Mouse (Mus musculus) hindbrain, embryonic 13.5 days (tissue): ENCODE results near the gene Gm7138. TPM values are rescaled to one million over a fixed set of nuclear protein-coding genes. Genes with fewer than 3 reads are reported as not detected.

Experiments used
- ATAC-seq: fragments of 200-750 bp; cut with Nextera tagmentation; 2 replicates; pipeline ENCODE4 v1.8.0; 2017; ENCODE audit warnings: moderate TSS enrichment; ENCODE audit not compliant: low FRiP score
- H3K27ac ChIP-seq: fragments of 300-500 bp; sonication (generic); 2 replicates; pipeline ENCODE4 v1.5.1; 2015; ENCODE audit warnings: inconsistent platforms, mild to moderate bottlenecking, moderate library complexity
- H3K27me3 ChIP-seq: fragments of 300-500 bp; sonication (generic); 2 replicates; pipeline ENCODE4 v1.6.1; 2015; ENCODE audit warnings: mild to moderate bottlenecking, inconsistent platforms
- H3K36me3 ChIP-seq: fragments of 300-500 bp; sonication (generic); 2 replicates; pipeline ENCODE4 v1.6.1; 2015; ENCODE audit warnings: mild to moderate bottlenecking, inconsistent platforms
- H3K4me1 ChIP-seq: fragments of 300-500 bp; sonication (generic); replicated peaks from 2 replicates; pipeline ENCODE4 v1.6.1; 2015; ENCODE audit warnings: inconsistent platforms
- H3K4me2 ChIP-seq: fragments of 300-500 bp; sonication (generic); 2 replicates; pipeline ENCODE4 v1.6.1; 2015; ENCODE audit warnings: inconsistent platforms, mild to moderate bottlenecking, moderate library complexity
- H3K4me3 ChIP-seq: fragments of 300-500 bp; sonication (generic); 2 replicates; pipeline ENCODE4 v1.5.1; 2015; ENCODE audit warnings: mild to moderate bottlenecking, inconsistent platforms
- H3K9ac ChIP-seq: fragments of 300-500 bp; sonication (generic); 2 replicates; pipeline ENCODE4 v1.6.1; 2015; ENCODE audit warnings: mild to moderate bottlenecking, inconsistent platforms
- H3K9me3 ChIP-seq: fragments of 300-500 bp; sonication (generic); 2 replicates; pipeline ENCODE4 v1.6.1; 2016; ENCODE audit warnings: inconsistent platforms
- WGBS: fragments of 180-500 bp; shearing (Covaris S2); methylation state at CpG from one replicate; pipeline ENCODE4 v1.1.7; 2015; 5-methylcytosine and 5-hydroxymethylcytosine counted together
- polyA plus RNA-seq: library from polyadenylated mRNA; unstranded; fragments of >200 nt; fragmentation: Nextera tagmentation; extraction: Ambion mirVana; gene quantifications from 2 replicates; pipeline ENCODE4 v1.2.1, GENCODE M21; 2015

The Gm7138 gene
- polyA plus RNA-seq, 1 experiment from 2014 or later: not detected

- H3K4me1 ChIP-seq: 0 out of 2 replicates have a peak, but pooled peaks cover 6% of the 10 kb centered on the region
- H3K27ac ChIP-seq: no peak overlapping the region
- 0 out of 2 replicates have a peak, but pooled peaks cover 6% of the 10 kb centered on the region for H3K9me3 ChIP-seq
- no peaks in the 10 kb centered on the region for H3K27me3 ChIP-seq
- ATAC-seq: no peak
- WGBS: 85% methylated on average over 1 of the region's 1 CpGs
- H3K4me3 ChIP-seq: no peak overlapping the region
- H3K9ac ChIP-seq: no peak overlapping the region
- H3K36me3 ChIP-seq: no peaks in the 10 kb centered on the region
- no peak overlapping the region for H3K4me2 ChIP-seq
Measured at GRCm38 (mm10) chr10:77735928-77736327, 40.8 kb downstream of the Gm7138 start.

DNA sequence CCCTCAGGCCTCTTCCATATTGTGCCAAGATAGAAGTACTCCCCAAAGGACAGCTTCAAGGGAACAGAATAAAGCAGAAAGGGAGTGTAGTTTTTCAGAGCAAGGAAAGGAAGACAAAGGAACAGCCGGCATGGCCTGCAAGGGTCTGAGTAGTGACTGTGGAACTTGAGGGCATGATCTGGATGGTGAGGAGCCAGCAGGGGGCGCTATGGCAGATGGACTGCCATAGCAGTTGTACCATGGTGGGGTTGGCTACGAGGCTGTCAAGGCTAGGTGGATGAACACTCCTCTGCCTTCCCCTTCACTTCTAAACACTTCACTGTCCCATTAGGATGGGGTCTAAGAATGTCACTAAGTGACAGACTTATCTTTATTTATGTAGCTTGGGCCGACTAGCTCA lies 47.5 kb downstream of the Gm7138 start:
- Histone ChIP-seq H3K4me1 (no peaks in the 10 kb centered on the region), H3K27ac (no peak overlapping the region), H3K9me3 (no peaks in the 10 kb centered on the region), H3K36me3 (no peaks in the 10 kb centered on the region), H3K4me2 (no peak overlapping the region), H3K27me3 (no peaks in the 10 kb centered on the region), H3K9ac (no peak overlapping the region), H3K4me3 (no peak overlapping the region)
- 63% methylated on average over 4 of the region's 4 CpGs for WGBS
- no peak for ATAC-seq

- Histone ChIP-seq H3K9ac (no peak overlapping the region), H3K36me3 (no peaks in the 10 kb centered on the region), H3K9me3 (no peaks in the 10 kb centered on the region), H3K27ac (no peak overlapping the region), H3K4me3 (no peak overlapping the region), H3K27me3 (no peaks in the 10 kb centered on the region), H3K4me2 (no peak overlapping the region), H3K4me1 (no peaks in the 10 kb centered on the region)
- no peak for ATAC-seq
- WGBS: 69% methylated on average over 4 of the region's 4 CpGs
Measured at GRCm38 (mm10) chr10:77728280-77728679, 48.5 kb downstream of the Gm7138 start.

Other genes starting within 250 kb of the Gm7138 start
- gene Itgb2, start 246.7 kb downstream of the Gm7138 start, polyA plus RNA-seq: 0.67 and 0.90 TPM in 2 replicates
- gene Pttg1ip, start 195.2 kb downstream of the Gm7138 start, polyA plus RNA-seq: 69.0 and 71.9 TPM in 2 replicates
- 271 and 274 TPM in 2 replicates for gene Sumo3, start 170.8 kb downstream of the Gm7138 start, polyA plus RNA-seq
- gene Gm49325, start 170.7 kb downstream of the Gm7138 start, polyA plus RNA-seq: 2.1 and 3.4 TPM in 2 replicates
- gene Ube2g2, start 154.7 kb downstream of the Gm7138 start, polyA plus RNA-seq: 94.5 and 95.0 TPM in 2 replicates
- 0.74 and 0.82 TPM in 2 replicates for gene Tspear, start 90.4 kb downstream of the Gm7138 start, polyA plus RNA-seq
- gene Gm19402, start 86.2 kb downstream of the Gm7138 start, polyA plus RNA-seq: not detected in 2 replicates
- gene Gm9508, start 79.7 kb downstream of the Gm7138 start, polyA plus RNA-seq: not detected in 2 replicates
- gene Gm10272, start 70.3 kb downstream of the Gm7138 start, polyA plus RNA-seq: not detected in 2 replicates
- not detected in 2 replicates for gene Gm10024, start 65.5 kb downstream of the Gm7138 start, polyA plus RNA-seq
- gene Gm10142, start 61.1 kb downstream of the Gm7138 start, polyA plus RNA-seq: not detected in 2 replicates
- not detected in 2 replicates for gene Krtap12-1, start 56.3 kb downstream of the Gm7138 start, polyA plus RNA-seq
- gene Gm10100, start 50.5 kb downstream of the Gm7138 start, polyA plus RNA-seq: not detected in 2 replicates
- not detected in 2 replicates for gene Gm18596, start 34.3 kb downstream of the Gm7138 start, polyA plus RNA-seq
- gene Gm9736, start 25.6 kb downstream of the Gm7138 start, polyA plus RNA-seq: not detected in 2 replicates
- not detected in 2 replicates for gene Gm3233, start 17.3 kb downstream of the Gm7138 start, polyA plus RNA-seq
- gene Gm3238, start 5.6 kb downstream of the Gm7138 start, polyA plus RNA-seq: not detected in 2 replicates
- not detected in 2 replicates for gene Gm3250, start 5.6 kb upstream of the Gm7138 start, polyA plus RNA-seq
- not detected in 2 replicates for gene Gm7137, start 11.3 kb upstream of the Gm7138 start, polyA plus RNA-seq
- not detected in 2 replicates for gene Gm9639, start 18.1 kb upstream of the Gm7138 start, polyA plus RNA-seq
- gene Gm19668, start 22.2 kb upstream of the Gm7138 start, polyA plus RNA-seq: not detected in 2 replicates
- not detected in 2 replicates for gene Gm9507, start 34.9 kb upstream of the Gm7138 start, polyA plus RNA-seq
- gene Gm2696, start 37.7 kb upstream of the Gm7138 start, polyA plus RNA-seq: not detected in 2 replicates
- gene Krtap10-4, start 50.2 kb upstream of the Gm7138 start, polyA plus RNA-seq: not detected in 2 replicates
- gene Krtap10-10, start 59.0 kb upstream of the Gm7138 start, polyA plus RNA-seq: not detected in 2 replicates
- not detected in 2 replicates for gene Gm36176, start 69.9 kb upstream of the Gm7138 start, polyA plus RNA-seq
- gene Gm10318, start 75.9 kb upstream of the Gm7138 start, polyA plus RNA-seq: not detected in 2 replicates
- not detected in 2 replicates for gene Gm3285, start 85.0 kb upstream of the Gm7138 start, polyA plus RNA-seq
- gene Lrrc3, start 125.6 kb upstream of the Gm7138 start, polyA plus RNA-seq: 12.5 and 14.0 TPM in 2 replicates
- gene Trpm2, start 193.6 kb upstream of the Gm7138 start, polyA plus RNA-seq: 3.0 and 3.9 TPM in 2 replicates
- 38.1 and 40.5 TPM in 2 replicates for gene 1810043G02Rik, start 201.6 kb upstream of the Gm7138 start, polyA plus RNA-seq
- gene Pfkl, start 233.1 kb upstream of the Gm7138 start, polyA plus RNA-seq: 106 and 107 TPM in 2 replicates